Mouse (Mus musculus) CH12.LX (cell line): ENCODE measurements around the gene Txn2.

Experiments
- CTCF ChIP-seq, 2 experiments: IDR thresholded peaks in 1 of 2; conservative IDR thresholded peaks in 1 of 2; 2 replicates each; pipeline ENCODE4 v1.5.1; 2011 to 2012; ENCODE audit warnings: low read depth in 2 of 2, low read length in 2 of 2, improper control_type of control experiment in 1 of 2, inconsistent platforms in 1 of 2, mild to moderate bottlenecking in 1 of 2, moderate library complexity in 1 of 2
- POLR2A ChIP-seq: IDR thresholded peaks from 2 replicates; pipeline ENCODE4 v1.6.1; 2011; ENCODE audit warnings: low read depth, mild to moderate bottlenecking, improper control_type of control experiment, low read length
- RAD21 ChIP-seq: IDR thresholded peaks from 2 replicates; pipeline ENCODE4 v1.6.1; 2011; ENCODE audit warnings: low read depth, mild to moderate bottlenecking, low read length, improper control_type of control experiment, moderate library complexity
- TCF12 ChIP-seq: IDR thresholded peaks from 2 replicates; pipeline ENCODE4 v1.6.1; 2014; ENCODE audit warnings: low read depth, mild to moderate bottlenecking, inconsistent platforms, low read length, improper control_type of control experiment

DNA sequence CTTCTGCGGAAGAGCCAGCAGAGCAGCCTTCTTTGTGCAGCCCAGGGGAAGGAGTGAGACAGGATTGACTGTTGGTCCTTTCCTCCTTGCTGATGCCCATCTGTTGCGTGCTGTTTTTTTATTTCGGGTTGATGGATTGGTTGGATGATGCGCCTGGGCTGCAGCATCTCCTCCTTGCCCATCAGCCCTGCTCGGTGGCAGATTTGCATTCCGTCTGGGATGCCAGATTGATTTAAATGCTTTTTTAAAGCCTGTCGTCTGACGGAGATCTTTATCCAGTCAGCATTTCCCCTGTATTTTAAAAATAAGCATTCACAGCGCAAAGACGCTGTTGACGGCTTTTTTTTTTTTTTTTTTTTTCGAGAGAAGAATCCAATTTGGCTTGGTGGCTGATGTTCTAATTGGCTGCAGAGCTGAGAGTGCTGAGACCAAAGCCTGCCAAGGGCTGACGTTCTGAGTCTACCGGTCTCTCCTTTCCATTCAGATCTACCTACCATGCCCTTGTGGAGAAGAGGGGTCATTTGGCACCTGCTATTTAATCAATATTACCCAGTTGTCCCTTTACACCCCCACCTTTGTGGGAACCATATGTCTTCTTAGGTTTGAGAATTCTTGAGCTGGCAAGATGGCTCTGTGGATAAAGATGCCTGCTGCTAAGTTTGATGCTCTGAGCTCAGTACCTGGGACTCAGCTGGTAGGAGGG lies 7.0 kb upstream of the Txn2 start:
- TF ChIP-seq CTCF (conservative IDR thresholded peaks at IDR 0.05 in 1 of 2, IDR thresholded peaks at IDR 0.05 in 1 of 2; ENCODE audit: low read depth in 2 of 2, low read length in 2 of 2) (no peak), TCF12 (no peak), POLR2A (no peak), RAD21 (no peak)
